Mouse (Mus musculus) erythroblast, embryonic 14.5 days (primary cell): ENCODE data around the gene Prkar1a. TPM values are rescaled to one million over a fixed set of nuclear protein-coding genes. Genes with fewer than 3 reads are reported as not detected.

Experiments
- H3K27me3 ChIP-seq: 2 replicates; pipeline ENCODE4 v1.6.1; 2012; ENCODE audit warnings: inconsistent platforms; ENCODE audit not compliant: control insufficient read depth
- H3K36me3 ChIP-seq: 2 replicates; pipeline ENCODE4 v1.6.1; 2012; ENCODE audit warnings: mild to moderate bottlenecking, inconsistent platforms; ENCODE audit not compliant: control insufficient read depth
- H3K4me1 ChIP-seq: 2 replicates; pipeline ENCODE4 v1.6.1; 2012; ENCODE audit warnings: inconsistent platforms; ENCODE audit not compliant: control insufficient read depth
- H3K4me3 ChIP-seq: replicated peaks from 2 replicates; pipeline ENCODE3; 2012; ENCODE audit warnings: moderate library complexity, mild to moderate bottlenecking, inconsistent platforms
- H3K9me3 ChIP-seq: 2 replicates; pipeline ENCODE4 v1.6.1; 2012; ENCODE audit warnings: low read length, inconsistent platforms, mixed read lengths; ENCODE audit not compliant: control insufficient read depth
- GATA1 ChIP-seq: IDR thresholded peaks from 2 replicates; pipeline ENCODE4 v1.6.1; 2012; ENCODE audit warnings: low read length, inconsistent platforms, mixed read lengths
- TAL1 ChIP-seq: IDR thresholded peaks from 3 replicates; pipeline ENCODE4 v1.6.1; 2012; ENCODE audit warnings: low read length, inconsistent platforms, mixed read lengths
- polyA plus RNA-seq: library from polyadenylated mRNA; stranded (reverse); fragments of >175 nt; gene quantifications from 2 replicates; pipeline ENCODE4 v1.2.3, GENCODE M21; 2012

Prkar1a gene
- polyA plus RNA-seq, 1 experiment, result 2.9 TPM

DNA sequence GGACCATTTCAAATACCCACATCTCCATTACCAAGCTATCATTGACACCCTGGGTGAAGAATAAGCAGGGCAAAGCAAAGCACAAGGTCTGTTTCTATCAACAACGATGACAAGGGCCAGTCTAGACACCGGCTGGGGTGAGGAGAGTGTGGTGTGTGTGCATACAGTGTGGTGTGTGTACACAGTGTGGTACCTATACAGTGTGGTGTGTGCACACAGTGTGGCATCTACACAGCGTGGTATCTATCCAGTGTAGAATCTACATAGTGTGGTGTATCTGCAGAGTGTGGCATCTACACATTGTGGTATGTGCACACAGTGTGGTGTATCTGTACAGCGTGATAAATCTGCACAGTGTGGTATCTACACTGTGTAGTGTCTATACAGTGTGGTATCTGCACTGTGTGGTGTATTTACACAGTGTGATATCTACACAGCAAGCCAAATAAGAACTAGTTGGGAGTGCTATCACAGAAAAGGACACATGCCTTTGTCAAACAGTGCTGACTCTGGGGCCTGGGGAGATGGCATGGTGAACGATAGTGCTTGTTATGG lies 48.0 kb downstream of the Prkar1a start:
- Histone ChIP-seq H3K27me3 (no peaks in the 10 kb centered on the region), H3K4me1 (no peaks in the 10 kb centered on the region), H3K9me3 (peaks cover 13% of the 10 kb centered on the region), H3K36me3 (no peaks in the 10 kb centered on the region), H3K4me3 (no peak overlapping the region)
- no peak for TF ChIP-seq TAL1
- no peak for TF ChIP-seq GATA1

DNA sequence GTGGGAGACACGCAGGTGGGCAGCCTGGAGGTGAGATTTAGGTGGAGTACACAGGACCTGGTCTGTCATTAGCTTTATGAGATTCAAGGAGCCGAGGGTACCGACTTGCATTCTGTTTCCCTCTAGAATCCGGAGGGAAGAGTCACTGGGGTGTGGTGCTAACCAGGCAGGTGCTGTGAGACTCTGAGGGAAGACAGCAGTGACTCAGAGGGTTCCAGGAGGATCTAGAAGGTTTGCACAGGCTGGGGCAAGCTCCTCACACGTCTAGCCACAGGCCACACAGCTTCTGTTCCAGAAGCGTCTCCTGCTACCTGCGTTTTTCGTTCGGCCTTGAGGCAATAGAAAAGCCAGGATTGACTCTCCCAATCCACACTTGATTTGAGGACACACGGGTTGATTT lies 49.5 kb downstream of the Prkar1a start:
- Histone ChIP-seq H3K36me3 (no peaks in the 10 kb centered on the region), H3K9me3 (peaks cover 13% of the 10 kb centered on the region), H3K27me3 (no peaks in the 10 kb centered on the region), H3K4me1 (no peaks in the 10 kb centered on the region), H3K4me3 (no peak overlapping the region)
- TF ChIP-seq TAL1 (no peak), GATA1 (no peak)

DNA sequence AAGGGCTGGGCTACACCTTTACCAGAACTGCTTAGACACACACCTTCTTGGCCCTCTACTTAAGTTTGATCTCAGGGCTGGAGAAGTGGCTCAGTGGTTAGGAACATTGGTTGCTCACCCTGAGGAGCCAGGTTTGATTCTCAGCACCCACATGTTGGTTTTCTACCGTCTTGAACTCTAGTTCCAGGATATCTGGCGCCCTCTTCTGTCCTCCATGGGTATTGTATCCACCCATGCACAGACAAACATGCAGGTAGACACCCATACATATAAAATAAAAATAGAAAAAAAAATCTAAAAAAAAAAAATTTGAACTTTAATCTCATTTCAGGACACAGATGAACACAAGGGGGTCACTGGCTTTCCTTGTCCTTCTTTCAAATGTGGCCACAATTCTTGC lies 50.6 kb downstream of the Prkar1a start:
- H3K36me3 ChIP-seq, result no peaks in the 10 kb centered on the region
- H3K9me3 ChIP-seq, result peaks cover 13% of the 10 kb centered on the region
- no peaks in the 10 kb centered on the region for H3K27me3 ChIP-seq
- H3K4me3 ChIP-seq, result no peak overlapping the region
- H3K4me1 ChIP-seq, result no peaks in the 10 kb centered on the region
- TF ChIP-seq GATA1 (no peak), TAL1 (no peak)

DNA sequence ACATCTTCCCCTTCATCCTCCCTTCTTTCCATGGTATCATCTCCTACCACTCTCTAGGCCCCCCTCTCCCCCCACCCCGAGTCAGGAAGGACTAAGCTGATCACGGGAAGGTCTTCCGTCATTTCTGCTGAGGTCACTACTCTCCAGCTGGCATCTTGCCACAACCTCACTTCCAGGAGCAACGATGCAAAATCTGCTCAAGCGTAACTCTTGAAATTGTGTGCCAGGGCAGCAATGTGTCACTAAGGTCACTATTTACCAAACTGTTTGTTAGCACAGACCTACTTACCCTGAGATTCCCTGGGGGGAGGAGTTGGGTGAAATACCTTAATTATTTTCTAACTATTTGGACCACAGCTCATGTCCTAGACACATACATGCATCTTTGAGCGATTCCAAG lies 51.6 kb downstream of the Prkar1a start:
- no peak for TF ChIP-seq GATA1
- no peak for TF ChIP-seq TAL1
- no peaks in the 10 kb centered on the region for H3K27me3 ChIP-seq

DNA sequence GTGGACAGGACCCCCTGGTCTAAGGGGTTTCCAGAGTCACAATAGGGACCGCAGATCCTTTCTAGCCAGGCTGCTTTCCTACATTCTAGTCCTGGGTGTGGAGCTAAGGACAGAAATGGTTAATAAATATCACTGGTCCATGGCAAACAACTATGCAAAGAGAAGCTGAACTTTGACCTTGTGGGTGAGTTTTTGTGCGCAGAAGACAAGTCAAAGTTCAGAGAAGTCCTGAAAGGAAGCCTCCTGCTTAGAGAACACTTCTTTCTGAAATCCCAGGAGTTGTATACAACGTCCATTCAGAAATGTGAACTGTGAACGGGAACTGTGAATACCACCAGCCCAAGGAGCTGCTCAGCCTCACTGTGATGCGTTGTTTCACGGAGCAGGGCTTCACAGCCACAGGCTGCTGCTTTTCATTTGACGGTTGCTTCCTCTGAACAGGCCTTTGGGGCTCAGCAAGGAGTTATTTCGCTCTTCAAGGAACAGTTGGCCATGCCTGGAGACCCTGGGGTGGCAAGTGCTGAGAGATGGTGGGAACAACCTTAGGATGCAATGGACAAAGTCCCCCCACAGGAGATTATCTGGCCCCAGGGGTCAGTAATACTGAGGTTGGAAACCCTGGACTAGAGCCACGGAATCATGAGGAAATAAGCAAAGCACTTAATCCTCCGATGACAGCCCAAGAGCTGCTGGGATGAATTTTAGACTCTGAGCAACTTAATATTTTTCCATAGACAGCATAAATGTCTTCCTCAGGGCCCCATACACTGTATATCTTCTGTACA lies 53.0 kb downstream of the Prkar1a start:
- H3K4me1 ChIP-seq, result no peaks in the 10 kb centered on the region
- TF ChIP-seq TAL1 (no peak), GATA1 (no peak)
- peaks cover 13% of the 10 kb centered on the region for H3K9me3 ChIP-seq
- no peaks in the 10 kb centered on the region for H3K27me3 ChIP-seq
- no peak overlapping the region for H3K4me3 ChIP-seq
- no peaks in the 10 kb centered on the region for H3K36me3 ChIP-seq

More for the DNA sequence above, 51.6 kb downstream of the Prkar1a start:
- H3K9me3 ChIP-seq, result peaks cover 13% of the 10 kb centered on the region
- H3K4me3 ChIP-seq, result no peak overlapping the region
- no peaks in the 10 kb centered on the region for H3K36me3 ChIP-seq
- H3K4me1 ChIP-seq, result no peaks in the 10 kb centered on the region

DNA sequence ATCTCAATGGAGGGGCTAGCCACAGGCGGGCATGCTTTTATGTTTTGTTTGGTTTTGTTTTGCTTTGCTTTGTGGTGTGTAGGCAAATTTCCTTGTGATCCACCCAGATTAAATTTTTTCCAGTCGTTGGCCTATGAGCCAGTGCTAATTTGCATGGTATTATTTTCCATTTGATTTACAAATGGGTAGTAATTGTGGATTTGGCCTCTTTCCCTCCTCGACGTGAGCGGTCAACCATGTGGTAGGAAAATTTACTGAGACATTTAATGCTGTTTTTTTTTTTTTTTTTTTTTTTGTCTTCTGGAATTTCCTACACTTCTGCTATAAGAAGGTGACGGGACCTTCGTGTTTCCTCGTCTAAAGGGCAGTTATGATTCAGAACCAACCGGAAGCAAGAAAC lies 54.6 kb downstream of the Prkar1a start:
- TF ChIP-seq GATA1 (no peak), TAL1 (no peak)
- no peaks in the 10 kb centered on the region for H3K4me1 ChIP-seq
- H3K27me3 ChIP-seq, result no peaks in the 10 kb centered on the region
- no peak overlapping the region for H3K4me3 ChIP-seq
- H3K36me3 ChIP-seq, result no peaks in the 10 kb centered on the region
- H3K9me3 ChIP-seq, result peaks cover 8% of the 10 kb centered on the region

DNA sequence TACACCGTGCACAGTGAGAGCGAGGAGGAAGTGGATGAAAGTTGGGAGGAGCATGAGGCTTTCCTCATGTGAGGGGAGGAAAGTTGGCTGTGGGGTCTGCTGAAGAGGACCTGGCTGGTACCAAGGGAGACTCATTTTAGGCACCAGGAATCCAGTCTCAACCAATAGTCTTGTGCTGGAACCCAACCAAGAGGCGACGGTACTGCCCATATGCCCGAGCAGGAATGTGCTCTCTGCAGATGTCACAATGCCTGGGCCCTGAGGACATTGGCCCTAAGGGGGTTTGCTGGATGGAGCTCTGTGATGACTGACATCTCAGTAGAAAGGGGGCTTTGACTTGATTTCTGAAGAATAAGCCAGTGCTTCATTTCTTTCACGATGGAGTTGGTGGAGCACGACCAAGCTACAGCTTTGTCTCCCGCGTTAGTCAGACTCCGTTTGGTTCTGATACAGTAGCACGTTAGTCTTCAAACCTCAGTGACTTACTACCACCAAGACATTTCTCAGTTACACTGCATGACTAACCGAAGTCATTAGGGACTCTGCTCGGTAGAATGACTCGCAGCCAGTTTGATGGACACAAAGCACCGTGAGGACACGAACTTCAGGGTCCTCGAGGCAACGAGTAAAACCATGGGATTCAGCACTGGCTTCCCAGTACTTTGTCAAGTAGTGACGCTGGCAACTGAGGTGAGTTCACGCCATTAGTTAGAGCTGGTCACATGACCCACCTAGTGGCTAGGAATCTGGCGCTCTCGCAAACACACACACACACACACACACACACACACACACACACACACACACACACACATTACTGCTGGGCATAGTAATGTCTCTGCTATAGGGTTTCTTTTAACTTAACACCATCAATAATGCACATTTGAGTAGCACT lies 55.4 kb downstream of the Prkar1a start:
- H3K36me3 ChIP-seq, result no peaks in the 10 kb centered on the region
- TF ChIP-seq GATA1 (no peak), TAL1 (no peak)
- H3K4me3 ChIP-seq, result no peak overlapping the region
- no peaks in the 10 kb centered on the region for H3K27me3 ChIP-seq
- no peaks in the 10 kb centered on the region for H3K4me1 ChIP-seq
- H3K9me3 ChIP-seq, result peaks cover 4% of the 10 kb centered on the region

DNA sequence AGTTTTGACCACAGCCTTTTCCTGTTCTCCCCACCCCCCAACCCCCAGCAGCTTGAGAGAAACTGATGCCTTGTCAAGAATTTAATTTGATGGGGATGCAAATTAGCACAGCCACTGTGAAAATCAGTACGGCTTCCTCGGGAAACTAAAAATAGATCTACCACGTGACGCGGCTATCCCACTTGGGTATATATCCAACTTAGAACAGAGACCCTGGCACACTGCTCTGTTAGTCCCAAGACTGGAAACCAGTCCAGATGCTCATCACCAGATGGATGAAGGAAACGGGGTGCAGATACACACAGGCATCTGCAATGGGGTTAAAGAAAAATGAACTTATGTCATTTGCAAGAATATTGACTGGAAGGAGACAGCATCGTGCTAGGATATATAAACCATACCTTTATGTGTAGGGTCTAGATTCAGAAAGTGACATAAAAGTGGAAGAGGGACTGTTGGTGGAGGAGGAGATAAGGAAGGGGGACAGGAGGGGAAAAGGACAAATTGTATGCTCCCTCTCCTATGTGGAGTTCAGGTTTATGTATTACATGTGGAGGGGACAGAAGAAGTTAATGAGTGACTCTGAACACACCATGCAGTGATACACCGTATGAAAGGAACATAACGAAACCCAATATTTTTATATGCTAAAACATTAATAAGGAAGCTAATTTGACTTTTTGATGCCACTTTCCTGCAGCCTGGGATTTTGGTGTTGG lies 56.3 kb downstream of the Prkar1a start:
- H3K9me3 ChIP-seq, result 0 out of 2 replicates have a peak, but pooled peaks cover 2% of the 10 kb centered on the region
- no peak overlapping the region for H3K4me3 ChIP-seq
- no peak for TF ChIP-seq TAL1
- no peak for TF ChIP-seq GATA1
- no peaks in the 10 kb centered on the region for H3K27me3 ChIP-seq
- no peaks in the 10 kb centered on the region for H3K4me1 ChIP-seq
- H3K36me3 ChIP-seq, result no peaks in the 10 kb centered on the region

DNA sequence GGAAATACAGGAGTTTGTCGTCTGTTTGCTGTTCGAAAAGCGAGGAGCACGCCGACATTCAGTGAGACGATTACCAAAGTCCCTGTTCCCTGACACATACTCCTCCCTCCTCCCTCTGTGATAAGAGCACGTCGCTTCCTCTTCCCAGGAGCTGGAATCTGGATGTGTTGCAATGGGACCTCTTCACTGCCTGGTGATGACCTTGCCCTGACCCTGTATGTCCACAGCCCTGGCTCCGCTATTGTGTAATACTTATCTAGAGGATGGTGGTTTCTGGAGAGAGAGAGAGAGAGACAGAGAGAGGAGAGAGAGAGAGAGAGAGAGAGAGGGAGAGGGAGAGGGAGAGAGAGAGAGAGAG lies 56.8 kb downstream of the Prkar1a start:
- no peak for TF ChIP-seq GATA1
- no peak for TF ChIP-seq TAL1
- Histone ChIP-seq H3K27me3 (no peaks in the 10 kb centered on the region), H3K36me3 (no peaks in the 10 kb centered on the region), H3K4me1 (no peaks in the 10 kb centered on the region), H3K9me3 (no peaks in the 10 kb centered on the region), H3K4me3 (no peak overlapping the region)
